Mouse (Mus musculus) 416B (cell line): ENCODE results near the gene P3h2.
A peak's percentile ranks its signal among the peaks of the same experiment; 100 is the strongest.

Experiments
- DNase-seq: peaks from one replicate; pipeline ENCODE4 v3.0.0; 2011; ENCODE audit warnings: low read depth

The P3h2 gene

GRCm38 (mm10) chr16:26065060-26065459 is 40.5 kb downstream of the P3h2 start:
- DNase-seq: no peak

GRCm38 (mm10) chr16:26060239-26061085 is 45.1 kb downstream of the P3h2 start:
- no peak for DNase-seq

DNA sequence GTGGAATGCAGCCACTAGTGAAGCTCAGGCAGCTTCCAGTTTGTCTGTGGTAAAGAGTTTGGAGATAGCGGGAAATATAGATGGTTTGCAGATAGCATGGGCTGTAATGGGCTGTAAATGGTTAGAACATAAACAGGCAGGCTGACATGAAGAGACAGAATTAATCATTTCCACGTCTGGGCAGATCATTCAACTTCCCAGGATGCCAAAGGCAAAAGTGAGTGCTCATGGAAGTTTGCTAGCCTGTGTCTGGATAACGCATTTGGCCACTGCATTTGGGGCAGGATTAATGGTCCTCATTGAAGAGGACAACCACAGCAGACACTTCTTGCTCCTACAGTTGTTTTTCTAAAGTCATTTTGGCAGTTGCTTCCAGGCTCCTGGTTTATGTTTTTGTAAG is 52.0 kb downstream of the P3h2 start:
- no peak for DNase-seq

GRCm38 (mm10) chr16:26049393-26050087 is 56.0 kb downstream of the P3h2 start:
- DNase-seq: no peak

DNA sequence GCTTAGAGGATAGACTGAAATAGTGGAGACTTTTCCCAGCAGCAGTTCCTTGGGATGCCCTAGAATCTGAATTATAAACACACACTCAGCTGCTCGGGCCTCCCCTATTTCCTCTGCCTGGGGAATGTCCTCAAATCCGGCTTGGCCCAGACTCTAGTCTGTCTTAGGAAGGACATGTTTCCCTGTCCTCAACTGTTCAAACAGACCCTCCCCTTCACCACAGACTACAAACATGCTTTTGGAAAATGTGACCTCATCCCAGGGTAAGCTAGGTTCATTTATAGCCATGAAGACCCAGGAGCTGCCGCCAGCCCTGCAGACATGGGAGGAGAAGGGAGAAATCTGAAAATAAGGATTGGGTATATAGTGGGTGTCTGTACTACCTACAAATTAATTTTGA is 57.7 kb downstream of the P3h2 start:
- no peak for DNase-seq

- DNase-seq: no peak
Observed at GRCm38 (mm10) chr16:26047396-26047795, 58.2 kb downstream of the P3h2 start.

DNA sequence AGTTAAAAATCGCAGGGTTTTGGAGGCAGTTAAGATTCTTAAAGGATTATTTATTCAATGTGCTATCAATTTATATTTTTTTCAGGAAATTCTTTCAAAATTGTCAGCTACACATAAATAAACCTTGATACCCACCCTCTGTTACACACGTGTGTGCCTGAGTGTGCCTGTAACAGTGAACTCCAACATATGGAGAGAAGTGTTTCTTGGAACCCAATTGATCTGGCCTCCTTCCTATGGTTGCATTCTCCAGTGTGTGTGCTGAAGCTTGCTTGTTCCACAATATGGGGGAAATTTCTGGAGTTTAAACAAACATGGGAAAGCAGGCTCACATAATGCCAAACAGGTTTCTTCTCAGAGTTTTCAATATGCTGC is 63.7 kb downstream of the P3h2 start:
- DNase-seq: no peak

DNA sequence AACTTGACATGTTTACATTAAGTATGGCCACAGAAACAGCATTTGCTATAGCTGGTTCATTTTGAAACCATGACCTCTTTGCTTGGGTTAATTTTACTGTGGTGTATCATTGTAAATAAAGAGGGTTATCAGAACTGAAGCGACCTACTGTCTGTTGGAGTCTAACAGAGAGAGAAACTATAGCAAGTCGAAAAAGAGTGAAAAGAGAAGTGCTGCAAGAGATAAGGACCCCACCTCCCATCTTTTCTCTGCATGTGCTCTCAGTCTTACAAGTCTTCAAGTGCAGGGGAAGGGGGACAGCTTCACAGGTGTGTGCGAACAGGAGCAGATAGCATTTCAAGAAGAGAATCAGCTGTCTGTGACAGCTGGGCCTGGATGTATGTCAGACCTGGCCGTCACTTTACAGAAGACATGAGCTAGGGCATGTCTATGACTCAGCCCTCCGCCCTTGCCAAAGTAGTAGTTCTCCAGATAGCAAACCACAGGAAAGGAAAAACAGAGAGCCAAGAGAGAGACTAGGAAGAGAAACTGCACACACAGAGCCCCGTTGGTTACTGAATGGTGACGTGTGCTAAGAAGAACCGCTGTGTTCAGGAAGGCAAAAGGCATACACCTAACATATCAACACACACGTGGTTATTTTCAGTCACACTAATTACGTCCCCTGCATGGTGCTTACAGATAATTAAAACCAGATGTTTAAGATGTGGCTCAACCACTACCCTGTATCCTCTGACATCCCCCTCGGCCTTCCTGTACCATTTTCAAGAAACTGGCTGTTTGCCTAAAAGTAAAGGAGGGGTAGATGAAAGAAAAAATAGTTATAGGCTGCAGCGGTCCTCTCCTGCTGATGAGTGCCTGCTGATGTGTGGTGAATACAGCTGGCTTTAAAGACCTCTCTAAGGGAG is 64.3 kb downstream of the P3h2 start:
- DNase-seq: peak; percentile 79

DNA sequence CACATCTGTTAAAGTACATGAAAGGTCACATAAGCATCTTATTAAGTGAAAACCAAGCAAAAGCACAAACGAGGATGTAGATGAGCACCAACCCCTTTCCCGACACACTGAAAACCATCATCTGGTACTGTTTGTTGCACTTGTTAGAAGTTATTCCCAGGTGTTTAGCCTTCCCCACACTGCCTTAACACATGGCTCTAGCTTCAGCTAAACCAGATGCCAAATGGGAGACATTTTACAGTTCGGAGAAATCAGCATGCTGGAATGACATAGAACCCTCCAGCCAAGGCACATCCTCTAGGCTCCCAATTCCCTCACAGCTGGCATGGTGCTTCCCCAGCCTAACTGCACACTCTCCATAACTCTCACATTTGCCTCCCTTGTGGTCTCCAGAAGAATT is 66.3 kb downstream of the P3h2 start:
- DNase-seq: no peak

GRCm38 (mm10) chr16:26035525-26035924 is 70.1 kb downstream of the P3h2 start:
- DNase-seq: no peak

DNA sequence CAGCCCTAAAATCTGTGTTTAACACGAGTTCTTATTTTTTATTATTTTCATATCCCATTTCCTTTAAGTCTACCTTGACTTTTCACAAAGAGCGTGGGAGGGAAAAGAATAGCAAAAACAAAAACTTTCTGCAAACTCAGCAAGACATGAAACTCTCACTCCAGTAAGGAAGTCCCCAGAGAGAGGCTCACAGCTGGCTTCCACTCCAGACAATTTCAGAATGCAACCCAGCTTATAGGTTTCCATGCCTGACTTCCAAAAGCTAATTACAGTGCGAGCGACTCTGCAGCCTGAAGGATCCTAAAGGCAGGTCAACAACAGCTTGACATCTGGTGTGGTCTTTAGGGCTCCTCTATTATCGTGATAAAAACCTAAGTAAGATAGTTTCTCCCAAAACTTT is 70.5 kb downstream of the P3h2 start:
- DNase-seq: no peak

- DNase-seq: no peak
Observed at GRCm38 (mm10) chr16:26029424-26030012, 76.1 kb downstream of the P3h2 start.

- DNase-seq: peak; percentile 4
Observed at GRCm38 (mm10) chr16:26026416-26026815, 79.2 kb downstream of the P3h2 start.

DNA sequence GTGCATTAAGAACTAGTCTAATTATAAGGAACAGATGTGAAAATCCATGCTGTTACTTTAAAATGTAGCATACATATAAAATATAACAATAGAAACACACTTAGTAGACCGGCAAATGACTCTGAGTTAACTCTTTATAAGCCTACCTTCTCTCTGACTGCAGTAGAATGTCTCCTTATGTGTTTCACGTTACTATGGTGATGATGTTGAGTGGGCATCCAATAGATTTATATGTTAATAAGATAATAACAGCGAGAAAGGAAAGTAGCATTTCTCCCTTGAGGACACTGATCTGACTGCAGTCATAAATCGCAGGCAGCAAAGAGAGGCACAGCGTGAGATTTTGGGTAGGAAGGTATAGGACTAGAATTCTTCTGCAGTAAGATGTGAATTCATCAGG is 81.0 kb downstream of the P3h2 start:
- DNase-seq: no peak

- peak; percentile 4 for DNase-seq
Observed at GRCm38 (mm10) chr16:26023352-26023751, 82.2 kb downstream of the P3h2 start.

DNA sequence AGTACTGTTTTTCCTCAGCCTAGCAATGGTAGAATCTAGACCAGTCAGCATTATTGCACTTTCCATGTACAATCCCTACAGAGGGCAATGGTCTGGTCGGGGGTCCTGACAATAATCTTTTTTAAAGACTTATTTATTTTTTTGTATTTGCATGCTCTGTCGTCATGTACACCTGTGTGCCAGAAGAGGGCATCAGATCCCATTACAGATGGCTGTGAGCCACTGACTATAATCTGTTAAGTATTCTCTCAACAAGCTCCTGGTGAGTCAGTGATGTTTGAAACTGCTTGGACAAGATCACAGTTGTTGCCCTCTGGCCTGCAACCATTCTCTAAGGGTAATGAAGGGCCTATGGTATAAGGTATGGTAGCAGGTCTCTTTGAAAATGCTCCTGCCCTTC is 83.8 kb downstream of the P3h2 start:
- peak; percentile 1 for DNase-seq

- DNase-seq: no peak
Observed at GRCm38 (mm10) chr16:26005811-26006210, 99.8 kb downstream of the P3h2 start.

DNA sequence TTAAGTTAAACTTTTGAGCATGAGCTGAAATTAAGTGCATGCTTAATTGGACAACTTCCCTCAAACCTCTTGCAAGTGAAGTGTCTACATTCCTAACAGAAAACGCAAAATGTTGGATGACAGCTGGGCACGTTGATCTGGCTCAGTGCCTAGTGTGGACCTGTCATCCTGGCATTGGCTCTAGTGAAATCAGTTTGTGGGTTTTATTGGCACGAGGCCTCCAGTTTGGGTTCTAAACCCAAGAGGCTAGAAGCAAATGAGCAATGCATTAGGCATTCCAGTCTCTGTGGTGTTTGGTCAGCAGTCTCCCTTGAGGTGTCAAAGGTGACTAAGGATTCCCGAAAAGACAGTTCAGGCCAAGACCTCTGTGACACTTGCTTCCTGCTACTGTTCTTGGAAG is 102.3 kb downstream of the P3h2 start:
- no peak for DNase-seq

DNA sequence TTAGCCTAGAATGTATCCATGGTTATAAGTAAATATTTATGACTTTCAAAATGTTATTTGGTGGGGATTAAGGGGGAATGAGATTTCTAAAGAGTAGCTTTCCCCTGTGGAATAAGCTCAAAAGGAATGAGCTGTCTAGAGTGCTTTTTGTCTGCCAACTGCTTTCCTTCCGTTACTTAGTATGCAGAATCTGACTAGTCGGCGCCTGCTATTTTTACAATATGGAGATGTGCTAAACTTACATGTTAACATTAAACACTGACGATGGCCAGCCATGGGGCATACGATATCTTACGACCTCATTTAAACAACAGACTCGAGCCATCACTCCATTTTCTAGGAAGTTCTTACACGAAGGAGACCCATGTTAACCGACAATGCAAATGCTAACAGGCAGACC is 102.7 kb downstream of the P3h2 start:
- DNase-seq: no peak

GRCm38 (mm10) chr16:25994605-25995004 is 111.0 kb downstream of the P3h2 start:
- no peak for DNase-seq

GRCm38 (mm10) chr16:25987221-25987620 is 118.4 kb downstream of the P3h2 start:
- DNase-seq: no peak

DNA sequence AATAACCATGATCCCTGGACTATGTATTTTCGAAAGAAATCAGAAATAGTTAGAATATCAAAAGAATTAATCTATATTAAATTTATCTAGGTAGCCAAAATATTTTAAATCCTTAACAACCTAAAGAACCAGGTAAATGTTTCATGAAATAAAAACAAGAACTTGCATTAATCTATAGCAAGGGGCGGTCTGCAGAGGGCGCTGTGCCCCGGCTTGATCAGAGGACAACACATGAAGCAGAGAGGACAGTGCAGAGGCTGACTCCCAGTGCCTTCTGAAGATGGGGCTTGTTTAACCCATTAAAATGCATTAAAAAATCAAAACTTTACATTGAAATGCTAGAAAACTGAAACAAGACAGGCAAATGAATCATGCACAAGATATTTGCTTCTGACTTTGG is 121.9 kb downstream of the P3h2 start:
- DNase-seq: peak; percentile 27
